Mouse (Mus musculus): ENCODE measurements around the gene Dnm3. TPM values are rescaled to one million over a fixed set of nuclear protein-coding genes. Genes with fewer than 3 reads are reported as not detected.

The Dnm3 gene
- polyA plus RNA-seq, 2 experiments from 2014 or later, result 1.3 to 2.6 TPM

DNA sequence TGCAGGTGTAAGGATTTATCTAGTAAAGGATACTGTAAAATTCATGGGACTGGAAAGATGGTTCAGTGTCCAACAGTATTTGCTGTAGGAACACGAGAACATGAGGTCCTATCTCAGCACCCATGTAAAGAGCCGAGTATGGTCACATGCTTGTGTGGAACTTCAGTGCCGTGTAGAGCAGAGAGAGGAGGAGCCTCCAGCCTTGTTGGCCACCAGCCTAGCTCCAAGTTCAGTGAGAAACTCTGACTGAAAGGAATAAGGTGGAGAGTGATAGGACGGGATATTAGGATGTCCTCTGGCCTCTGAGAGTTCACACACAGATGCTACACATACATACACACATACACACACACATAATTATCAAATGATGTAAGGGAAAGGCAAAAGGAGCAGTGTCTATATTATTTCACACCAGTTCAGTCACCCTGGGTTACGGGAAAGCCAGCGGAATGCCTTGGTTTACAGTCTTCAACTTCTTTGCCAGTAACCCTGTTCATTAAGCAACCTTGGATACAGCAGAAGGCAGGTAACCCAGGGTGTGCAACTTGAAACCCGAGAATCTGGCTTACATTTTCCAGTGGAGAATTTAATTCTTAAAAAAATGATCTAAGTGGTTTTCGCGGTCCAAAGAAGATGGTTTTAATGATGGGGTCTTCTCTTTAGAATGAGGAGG is 497.1 kb downstream of the Dnm3 start:
- no peak for ATAC-seq

DNA sequence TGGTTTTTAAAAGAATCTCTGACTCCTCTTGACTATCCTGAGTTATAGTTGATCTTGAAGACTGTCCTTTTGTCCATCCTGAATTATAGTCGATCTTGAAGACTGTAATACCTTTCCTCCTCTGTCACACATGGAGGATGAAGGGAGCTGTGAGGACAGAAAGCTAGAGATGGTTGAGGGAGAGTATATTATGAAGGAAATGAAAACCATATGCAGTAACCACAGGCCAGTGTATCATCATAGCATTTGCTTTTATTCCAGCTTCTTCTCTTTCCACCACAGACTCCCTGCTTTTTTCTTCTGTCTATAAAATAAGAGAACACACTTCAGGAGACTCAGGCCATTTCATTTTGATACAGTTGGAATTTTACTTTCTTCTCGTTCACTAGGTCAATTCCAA is 497.8 kb downstream of the Dnm3 start:
- ATAC-seq, result no peak

DNA sequence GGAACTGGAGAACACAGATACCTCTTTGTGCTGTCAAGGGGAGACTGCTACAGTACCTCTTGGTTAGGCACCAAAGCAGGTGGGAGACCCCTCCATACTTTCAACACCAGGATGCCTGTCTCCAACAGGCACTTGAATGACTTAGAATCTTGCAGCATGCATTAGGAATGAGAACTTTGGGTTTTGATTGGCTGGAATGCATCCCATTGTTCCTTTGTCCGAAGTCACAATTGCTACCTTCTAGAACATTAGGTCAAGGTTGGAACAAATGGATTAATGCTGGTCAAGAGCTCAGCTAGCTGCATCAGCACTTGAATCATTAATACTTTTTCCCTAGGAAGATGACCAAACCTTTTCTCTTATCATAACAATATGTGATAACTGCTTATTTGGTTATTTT is 498.3 kb downstream of the Dnm3 start, which contains the start of gene 4930558K02Rik:
Gene 4930558K02Rik (minus strand): TSS at position 101 of the 400 bp plus-strand sequence.
- ATAC-seq, result no peak

DNA sequence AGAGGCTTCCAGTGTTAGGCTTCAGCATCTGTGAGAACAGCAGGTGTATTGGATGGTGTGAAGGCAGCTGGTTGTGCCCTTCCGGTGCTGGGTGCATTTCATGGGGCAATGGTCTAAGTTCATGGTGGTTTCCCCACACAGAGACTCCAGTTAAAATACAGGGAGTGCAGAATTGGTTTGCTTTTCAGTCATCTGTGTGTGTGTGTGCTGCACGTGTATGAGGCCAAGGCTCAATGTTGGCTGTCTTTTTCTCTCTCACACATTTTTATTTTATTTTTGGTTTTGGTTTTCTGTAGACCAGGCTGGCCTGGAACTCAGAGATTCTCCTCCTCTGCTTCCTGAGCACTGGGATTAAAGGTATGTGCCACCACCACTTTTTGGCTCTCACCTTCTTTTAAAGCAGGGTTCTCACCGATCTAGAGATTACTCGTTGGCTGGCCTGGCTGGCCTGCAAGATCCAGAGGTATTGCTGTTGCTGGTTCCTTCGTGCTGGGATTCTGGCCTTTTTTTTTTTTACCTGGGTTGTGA is 499.6 kb downstream of the Dnm3 start:
- no peak for ATAC-seq

DNA sequence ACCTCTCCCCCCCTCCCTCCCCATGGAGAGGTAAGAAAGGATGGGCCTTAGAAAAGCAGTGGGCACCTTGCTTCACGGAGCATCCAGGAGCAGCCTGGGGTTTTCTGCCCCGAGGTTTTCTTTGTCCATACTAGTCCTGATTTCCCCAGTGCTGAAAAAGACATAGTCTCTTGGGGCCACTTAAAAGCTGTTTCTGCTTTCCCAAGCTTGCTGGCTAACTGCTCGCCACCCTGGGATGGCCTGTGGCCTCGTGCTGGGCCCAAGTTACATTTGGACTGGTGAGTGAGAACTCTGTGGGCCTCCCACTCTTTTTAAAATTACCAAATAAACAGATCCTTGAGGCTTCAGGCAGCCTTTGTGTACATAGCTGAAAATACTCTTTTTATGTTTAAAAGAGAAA is 500.5 kb downstream of the Dnm3 start:
- no peak for ATAC-seq

DNA sequence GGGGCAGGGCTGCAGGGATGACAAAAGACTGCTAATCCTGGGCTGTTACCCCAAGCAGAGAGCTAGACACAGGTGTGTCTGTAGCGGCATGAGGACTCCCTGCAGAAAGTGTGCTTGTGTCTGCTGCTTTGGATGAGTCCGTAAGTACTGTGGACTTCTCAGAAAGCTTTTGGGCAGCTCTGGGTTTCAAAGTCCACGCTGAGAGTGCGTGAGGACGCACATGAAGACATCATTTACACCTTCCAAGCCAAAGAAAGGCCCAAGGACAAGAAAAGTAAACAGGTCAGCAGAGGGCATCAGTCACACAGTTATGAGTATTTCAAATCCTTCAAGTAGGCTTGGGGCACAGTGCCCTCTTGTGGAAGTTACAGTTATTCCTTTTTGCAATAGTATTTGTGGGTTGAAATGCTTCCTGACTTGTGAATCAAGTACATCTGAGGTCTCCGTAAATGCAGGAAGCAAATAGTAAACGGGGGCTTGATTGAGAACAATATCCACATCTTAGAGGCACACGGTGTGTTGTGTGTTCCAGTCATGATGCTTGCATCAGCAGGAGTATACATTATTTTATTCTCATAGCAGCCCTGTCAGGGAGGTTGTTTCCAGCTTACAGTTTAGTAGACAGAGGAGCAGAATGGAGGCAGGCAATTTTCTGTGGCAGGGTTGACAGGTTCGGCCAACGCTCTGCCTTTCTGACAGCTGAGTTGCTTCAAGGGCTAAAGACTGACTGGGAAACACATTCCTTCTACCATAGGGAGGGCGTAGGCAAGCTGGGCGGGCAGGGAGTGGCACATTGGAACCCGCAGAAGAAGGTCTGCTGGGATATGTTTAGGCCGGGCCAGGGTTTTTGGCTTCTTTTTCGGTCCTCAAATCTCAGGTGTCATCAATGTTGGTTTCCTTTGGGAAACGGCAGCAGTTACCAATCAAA is 501.3 kb downstream of the Dnm3 start:
- ATAC-seq, result peak; percentile 94

DNA sequence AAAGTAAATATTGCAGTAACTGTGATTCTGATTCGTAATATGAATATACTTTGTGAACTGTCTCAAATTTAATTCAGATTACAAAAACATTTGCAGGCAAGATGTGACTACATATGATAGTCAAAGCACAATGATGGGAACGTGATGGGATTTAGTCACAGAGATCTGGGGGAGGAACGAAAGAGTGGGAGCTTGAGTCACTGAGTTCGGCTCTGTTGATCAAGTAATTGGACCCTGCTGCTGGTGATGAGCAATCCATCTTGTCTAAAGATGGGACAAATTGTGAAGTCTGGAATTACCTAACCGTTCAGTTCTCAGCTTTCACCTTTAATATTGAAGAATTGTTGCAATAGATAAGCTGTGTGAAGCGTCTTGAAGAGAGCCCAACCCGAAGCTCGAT is 505.6 kb downstream of the Dnm3 start:
- ATAC-seq, result no peak

DNA sequence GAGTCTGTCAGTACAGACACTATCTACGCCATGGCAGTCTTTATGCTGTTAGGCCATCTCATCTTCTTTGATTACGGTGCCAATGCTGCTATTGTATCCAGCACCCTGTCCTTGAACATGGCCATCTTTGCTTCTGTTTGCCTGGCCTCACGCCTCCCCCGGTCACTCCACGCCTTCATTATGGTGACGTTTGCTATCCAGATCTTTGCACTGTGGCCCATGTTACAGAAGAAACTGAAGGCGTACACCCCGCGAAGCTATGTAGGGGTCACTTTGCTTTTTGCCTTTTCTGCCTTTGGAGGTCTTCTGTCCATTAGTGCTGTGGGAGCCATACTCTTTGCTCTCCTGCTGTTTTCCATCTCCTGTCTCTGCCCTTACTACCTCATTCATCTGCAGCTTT is 507.0 kb downstream of the Dnm3 start:
- ATAC-seq, result no peak

DNA sequence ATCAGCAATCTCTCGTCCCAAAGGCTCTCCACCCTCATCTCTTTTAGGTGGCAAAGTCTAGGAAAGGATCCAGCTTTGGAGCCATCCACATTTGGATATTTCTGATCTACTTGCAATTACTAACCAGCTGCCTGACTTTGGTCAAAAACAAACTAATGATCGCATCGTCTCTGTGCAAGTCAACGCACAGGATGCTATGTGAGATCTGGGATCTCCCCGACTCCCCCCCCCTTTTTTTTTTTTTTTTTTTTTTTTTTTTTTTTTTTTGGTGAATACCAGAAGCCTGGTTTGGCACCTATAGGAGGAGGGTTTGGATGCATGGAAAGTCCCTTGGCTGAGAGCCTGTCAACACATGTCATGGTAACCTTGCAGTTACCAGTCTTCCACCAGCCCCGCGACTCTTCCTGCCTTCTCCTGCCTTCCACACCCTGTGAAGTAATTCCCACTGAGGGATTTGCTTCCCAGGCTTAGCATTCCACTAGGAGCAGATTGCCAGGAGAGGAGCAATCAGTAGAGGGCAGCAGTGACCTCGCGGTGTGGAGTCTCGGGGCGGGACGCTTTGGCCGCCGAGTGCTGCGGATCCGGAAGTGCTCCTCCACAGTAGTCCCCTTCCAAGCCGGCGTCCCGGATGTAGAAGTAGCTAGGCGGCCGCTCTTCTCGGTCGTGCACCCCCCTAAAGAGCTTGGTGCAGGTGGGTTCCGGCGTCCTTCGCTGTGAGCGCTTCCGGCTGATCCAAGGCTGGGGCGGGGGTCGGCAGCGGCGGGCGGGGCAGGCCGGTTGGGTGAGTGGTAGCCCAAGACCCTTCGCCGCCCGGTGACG is 509.0 kb downstream of the Dnm3 start, which contains the start of gene Pigc:
Gene Pigc (plus strand): TSS at position 598 of the 819 bp plus-strand sequence.
- peak; percentile 96 for ATAC-seq

DNA sequence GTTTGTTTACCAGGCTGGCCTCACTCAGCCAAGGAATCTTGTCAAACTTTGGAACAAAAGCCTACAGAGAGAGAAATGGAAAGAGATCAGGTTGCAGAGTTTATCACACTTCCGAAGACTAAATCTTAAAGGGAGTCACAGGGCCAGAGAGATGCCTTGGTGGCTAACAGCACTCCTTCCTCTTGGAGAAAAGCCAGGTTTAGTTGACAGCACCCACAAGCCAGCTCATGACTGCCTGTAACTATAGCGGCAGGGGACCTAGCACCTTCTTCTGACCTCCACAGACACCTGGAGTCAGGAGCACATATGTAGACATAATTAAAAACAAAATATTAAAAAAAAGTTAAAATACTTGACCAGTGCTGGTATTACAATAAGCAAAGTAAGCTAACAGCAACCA is 509.9 kb downstream of the Dnm3 start:
- ATAC-seq, result no peak

DNA sequence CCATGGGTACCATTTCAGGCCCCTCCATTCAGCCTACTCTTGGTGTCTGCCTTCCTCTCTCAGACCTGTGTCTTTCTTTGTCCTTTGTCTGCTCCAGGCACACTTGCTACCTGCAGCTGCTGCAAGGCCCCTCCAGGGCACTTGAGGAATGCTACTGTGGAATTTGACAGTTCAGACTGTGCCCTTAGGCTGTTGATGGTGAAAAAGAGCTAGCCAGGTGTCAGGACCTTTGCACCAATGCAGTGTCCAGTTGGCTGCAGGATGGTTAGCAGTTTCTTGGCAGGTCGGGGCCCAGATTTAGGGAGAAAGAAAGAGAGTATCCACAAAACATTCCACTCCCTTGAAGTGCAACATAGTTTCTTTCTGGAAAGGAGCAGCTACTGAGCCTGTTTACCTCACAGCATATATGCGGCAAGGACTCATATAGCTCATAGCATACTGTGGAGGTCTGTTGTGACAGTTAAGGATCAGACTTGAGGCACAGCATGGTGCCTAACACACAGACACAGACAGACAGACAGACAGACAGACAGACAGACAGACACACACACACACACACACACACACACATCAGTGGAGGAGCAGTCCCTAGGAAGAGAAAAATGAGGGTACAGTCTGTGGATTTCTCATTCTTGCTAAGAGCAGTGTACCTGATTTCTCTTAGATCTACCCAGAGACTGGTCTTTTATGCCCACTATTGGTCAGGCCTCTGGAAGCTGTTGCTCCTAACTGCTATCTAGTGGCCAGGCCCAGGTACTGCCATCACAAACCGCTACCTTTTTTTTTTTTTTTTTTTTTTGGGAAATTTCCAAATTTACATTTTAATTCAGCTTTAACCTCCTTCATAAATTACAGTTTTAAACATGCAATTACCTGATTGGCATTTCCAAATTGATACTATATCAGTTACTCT is 515.1 kb downstream of the Dnm3 start:
- ATAC-seq, result peak; percentile 86

DNA sequence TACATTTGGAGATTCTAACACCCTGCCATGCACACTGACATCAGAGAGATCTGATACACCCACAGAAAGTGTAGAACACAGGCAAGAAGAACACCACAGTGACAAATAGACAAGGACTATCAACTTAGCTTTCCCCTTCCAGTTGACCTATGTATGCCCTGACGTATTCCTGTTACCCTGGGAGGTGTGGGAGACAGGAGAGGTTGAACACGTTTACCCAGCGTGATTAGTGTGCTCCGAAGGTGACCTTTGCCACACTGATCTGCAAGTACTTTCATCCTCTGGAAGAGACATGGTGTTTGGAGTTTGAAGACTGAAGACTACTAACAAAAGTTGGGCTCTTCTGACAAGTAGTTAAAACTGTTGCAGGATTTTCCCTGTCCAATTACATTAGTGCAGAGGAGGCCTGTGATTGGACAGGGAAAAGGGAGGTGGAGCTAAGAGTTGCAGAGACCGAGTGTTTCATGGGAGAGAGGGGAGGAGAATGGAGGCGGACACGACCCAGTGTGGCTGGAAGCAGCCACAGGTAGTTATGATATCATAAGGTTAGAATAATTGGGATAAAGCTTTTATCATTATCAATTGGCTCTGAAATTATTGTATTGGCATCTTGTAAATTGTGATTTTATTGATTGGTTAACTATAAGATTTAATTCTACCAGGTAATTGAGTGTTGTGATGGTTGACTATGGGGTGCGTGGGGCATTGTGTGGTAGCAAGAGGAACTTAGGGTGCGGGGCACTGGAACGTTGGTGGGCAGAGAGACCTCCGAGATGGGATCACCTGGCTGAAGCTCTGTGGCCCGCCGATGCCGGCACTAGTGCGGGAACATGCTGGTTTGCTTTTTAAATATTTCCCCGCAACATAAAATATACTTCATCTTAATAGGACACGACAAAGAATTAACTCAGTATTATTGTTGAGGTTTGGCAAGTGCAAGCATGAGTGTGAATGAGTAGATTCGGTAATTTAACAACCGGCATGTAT is 519.6 kb downstream of the Dnm3 start:
- ATAC-seq, result no peak

DNA sequence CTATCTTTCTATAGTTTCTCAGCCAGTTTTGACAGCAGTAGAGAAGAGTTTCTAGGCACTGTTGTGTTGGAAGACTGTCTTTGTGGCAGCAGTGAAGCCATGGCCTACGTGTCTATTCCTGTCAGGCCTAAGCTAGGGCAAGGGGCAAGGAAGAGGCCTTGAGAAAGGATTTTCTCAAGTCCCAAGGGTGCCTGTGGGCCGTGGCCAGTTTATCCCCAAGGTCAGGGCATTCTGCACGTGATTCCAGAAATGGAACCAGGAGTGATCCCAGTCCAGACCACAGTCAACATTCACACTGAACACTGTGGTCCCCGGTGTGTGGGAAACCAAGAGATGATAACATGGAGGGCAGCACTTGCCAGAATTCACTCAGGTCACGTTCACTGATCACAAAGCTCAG is 522.0 kb downstream of the Dnm3 start:
- no peak for ATAC-seq

DNA sequence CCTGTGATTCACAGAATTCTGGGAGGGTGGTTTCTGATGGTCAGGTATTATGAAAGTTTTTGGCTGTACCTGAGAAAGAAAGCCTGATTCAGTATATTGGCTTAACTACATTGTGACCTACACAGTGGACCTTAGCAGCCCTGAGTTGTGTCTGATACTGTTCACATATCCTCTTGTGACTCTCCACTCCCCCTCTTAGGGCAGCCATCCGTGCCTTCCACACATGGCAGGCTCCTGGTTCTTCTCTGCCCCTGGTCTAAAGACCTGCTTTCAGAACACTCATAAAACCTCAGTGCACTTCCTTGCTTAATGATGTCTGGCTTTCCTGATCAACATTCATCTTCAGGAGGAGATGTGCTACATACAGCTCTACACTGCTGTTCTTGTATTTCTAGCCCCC is 525.2 kb downstream of the Dnm3 start:
- ATAC-seq, result no peak

DNA sequence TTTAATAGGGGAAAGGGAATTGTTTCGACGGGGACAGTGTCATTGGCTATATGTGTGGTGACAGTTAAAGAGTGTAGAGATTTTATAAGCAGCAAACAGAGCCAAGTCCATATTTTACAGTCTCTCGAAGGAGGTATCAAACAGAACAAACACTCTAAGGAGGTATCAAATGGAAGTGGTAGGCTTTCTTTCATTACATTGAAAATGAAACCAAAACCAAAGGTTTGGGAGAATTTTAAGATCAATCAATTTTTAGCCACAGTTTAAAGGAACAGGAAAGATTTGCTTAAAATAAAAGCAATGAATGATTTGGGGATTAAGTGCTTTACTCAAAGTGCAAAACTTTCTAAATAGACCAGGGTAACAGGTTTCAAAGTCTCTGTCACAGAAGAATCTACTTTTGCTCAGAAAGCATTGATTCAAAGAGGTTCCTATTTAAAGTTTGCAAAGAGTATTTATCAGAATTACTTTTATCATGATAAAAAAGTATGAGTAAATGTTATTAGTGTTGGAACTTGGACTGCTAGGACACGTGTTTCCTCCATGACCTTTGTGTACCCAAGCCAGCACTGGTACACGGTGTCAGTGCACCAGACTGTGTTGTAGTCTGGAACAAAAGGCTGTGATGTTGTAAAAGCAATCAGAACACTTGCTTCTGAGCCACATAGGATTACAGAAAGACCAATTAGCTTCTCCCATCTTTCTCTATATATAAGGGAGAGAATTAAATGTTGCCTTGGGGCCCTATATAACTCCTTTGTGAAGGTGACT is 526.6 kb downstream of the Dnm3 start:
- ATAC-seq, result peak; percentile 92

DNA sequence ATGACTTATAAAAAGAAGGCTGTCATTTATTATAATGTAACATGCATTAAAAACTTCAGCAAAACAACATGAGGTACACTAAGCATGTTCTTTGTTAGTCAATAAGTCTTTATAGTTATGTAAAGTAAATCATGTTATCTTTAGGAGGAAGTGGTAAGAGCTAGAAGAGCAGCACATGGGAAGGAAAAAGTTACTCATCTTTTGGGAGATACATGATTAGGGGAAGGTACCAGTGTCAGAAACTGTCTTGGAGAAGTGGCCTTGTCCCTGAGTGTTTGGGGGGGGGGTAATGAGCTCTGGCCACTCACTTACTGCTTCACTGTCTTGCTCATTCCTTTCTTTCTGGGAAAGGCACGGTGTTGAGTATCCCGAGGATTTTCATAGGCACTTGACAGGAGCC is 535.8 kb downstream of the Dnm3 start:
- no peak for ATAC-seq
